Mouse (Mus musculus) CH12F3 (cell line): Measurements from ENCODE around the gene Thap8.

Experiments used
- in situ Hi-C: fragments of 300-500 bp; cut with MboI; formaldehyde crosslinking; loops from 2 replicates; pipeline ENCODE4 v1.14.3; 2020; ENCODE audit warnings: low sequenced_read_pairs

The Thap8 gene

DNA sequence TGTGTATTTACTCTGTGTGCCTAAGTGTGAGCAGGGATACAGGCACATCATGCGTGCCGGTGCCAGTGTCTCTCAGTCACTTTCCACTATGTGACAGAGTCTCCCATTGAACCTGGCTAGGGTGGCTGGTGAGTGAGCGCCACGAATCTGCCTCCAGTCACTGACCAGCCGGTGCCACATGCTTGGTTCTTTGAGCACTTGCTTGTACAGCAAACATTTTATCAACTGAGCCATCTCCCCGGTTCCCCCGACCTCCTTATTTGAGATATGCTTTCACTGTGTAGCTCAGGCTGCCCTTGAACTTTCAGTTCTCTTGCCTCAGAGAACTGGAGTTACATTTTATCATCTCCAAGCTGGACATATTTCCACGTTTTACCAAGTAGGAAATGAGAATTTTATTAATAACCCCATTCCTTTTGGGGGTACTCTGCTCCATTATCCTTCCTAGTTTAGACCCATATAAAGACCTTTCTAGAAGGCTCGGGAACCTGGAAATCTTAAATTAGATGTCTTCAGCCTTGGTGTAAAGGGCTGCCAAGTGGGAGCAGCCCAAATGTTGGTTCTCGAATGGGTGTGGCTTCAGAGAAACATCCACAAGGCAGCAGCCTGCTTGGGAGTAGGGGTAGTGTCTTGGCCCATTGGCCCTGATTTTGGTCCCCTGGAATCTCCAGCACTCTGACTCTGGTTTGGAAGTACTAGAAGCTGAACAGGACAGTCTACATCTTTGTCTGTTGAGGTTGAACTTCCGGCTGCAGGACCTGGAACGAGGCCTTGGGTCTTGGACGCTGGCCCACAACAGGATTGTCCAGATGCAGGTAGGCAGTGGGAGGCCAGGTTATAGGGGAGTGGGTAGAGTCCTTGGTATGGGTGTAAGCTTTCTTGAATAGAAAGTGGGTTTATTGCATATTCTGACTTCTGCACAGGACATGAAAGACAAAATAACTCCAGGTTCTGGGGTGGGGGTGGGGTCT lies 36.0 kb downstream of the Thap8 start:
- in situ Hi-C loops, result no loop called here

DNA sequence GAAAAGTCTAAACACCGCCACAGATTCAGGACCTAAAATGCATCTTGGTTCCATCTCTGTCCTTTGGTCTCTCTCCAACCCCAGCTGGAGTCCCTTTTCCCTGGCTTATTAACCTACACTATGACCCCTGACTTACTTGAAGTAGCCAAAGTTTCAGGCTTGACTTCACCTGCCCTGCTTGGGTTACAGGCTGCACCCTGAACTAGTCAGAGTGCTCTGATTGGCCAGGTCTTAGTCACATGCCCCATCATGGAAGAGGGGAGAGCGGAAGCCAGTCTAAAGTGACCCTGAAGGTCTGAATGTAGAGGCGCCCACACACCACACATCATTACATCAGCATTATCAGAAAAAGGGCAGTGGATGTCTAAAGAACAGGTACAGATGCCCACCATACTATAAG lies 38.2 kb downstream of the Thap8 start:
- in situ Hi-C loops, result no loop called here

DNA sequence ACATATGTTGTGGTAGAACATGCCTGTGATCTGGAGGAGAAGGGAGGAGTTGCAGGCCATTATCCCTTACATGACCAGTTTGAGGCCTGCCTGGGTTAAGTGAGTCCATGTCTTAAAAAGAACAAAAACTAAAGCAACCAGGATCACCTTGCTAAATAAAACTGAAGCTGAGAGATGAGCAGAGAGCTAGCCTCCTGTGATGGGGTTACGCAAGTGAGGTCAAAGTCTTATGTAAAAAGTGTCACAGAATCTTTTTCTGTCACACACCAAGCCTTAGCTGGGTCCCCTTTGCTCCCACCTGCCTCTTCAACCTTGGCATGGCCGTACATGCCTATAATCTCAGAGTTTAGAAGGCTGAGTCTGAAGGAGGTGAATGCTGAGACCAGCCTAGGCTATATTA lies 41.1 kb downstream of the Thap8 start:
- in situ Hi-C loops, result no loop called here

DNA sequence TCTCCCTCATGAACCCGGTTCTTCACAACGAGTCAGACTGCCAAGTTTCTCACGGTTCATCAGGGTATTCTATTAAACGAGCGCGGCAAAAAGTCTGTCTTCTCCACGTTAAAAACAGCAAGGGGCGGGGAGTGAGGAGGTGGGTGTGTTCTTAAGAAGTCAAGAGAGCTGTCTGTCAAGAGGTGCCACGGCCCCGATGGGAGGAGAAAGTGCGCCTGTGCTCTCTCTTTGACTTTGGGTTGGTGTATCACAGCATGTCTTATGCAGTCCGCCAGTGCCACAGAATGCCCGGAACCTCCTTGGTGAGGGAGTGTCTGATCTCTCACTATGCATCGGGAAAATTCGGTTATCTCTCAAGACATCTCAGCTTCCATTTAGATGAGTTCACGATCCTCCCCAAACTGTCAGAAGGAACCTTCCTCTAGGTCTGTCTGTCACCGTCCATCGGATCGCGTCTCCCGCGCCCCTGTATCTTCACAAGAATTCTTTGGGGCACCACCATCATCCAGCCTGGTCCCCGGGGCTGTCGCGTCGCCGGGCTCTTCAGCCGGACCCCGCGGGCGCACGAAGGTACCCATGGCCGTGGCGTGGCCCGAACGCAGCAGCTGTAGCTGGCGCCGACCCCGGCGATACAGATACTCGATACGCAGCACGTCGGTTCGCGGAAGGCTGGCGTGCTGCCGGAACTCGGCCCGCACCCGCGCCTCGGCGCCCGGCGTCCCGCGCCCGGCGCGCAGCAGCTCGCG lies 41.8 kb downstream of the Thap8 start, which contains the start of gene E130208F15Rik:
Gene E130208F15Rik (plus strand): TSS at position 202 of the 746 bp plus-strand sequence.
- in situ Hi-C loops, result no loop called here

DNA sequence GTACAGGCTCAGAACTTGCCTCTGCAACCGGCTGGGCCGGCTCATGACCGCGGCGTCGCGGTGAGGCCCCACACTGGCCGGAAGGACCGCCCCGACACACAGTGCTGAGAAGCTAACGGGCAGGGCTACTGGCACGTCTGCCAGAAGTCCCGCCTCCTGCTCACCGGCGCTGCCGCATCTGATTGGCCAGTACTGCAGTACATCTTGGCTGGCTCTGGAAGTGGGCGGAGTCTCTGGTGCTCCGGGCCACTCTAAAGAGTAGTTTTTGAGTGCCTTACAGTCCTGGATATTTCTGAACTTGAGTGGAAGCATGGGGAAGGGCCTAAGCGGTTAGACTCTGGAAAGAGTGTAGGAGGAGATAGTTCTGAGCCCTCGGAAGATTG lies 42.4 kb downstream of the Thap8 start:
- in situ Hi-C loops, result no loop called here

DNA sequence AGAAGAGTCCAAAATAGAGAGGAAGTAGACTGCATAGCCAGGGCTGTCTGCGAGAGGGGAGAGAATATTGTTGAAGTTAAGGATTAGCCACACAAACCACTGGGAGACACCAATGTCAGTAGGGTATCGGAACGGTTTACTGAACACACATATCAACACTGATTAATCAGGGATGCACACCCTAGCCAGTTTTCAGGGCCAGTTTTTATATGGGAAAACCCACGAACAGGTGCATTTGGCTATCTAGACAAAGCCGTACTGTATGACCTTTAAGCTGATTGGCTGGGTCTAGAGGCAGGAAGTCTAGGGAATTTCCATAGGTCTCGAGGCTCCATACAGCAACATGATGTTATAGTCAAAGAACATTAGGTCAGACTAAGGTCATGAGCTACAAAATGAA lies 43.0 kb downstream of the Thap8 start:
- in situ Hi-C loops, result no loop called here

DNA sequence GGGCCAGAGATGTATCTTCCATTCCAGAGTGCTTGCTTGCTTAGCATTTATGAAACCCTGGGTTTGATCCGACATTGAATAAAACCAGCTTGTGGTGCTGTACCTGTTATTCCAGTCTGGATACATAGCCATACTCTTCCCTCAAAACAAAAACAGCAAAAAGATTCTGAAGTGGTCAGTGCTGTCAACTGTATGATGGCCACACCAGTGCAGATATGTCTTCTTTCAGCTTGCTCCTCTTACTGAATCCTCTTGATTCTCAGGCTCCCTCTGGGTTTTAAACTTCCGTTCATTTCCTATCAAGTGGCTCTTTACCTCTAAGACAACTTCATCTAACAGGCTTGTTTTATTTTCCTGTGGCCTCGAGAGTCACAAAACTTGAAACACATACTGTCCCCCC lies 43.9 kb downstream of the Thap8 start, which contains the start of gene Sdhaf1:
Gene Sdhaf1 (minus strand): TSS at position 101 of the 400 bp plus-strand sequence.
- in situ Hi-C loops, result no loop called here

DNA sequence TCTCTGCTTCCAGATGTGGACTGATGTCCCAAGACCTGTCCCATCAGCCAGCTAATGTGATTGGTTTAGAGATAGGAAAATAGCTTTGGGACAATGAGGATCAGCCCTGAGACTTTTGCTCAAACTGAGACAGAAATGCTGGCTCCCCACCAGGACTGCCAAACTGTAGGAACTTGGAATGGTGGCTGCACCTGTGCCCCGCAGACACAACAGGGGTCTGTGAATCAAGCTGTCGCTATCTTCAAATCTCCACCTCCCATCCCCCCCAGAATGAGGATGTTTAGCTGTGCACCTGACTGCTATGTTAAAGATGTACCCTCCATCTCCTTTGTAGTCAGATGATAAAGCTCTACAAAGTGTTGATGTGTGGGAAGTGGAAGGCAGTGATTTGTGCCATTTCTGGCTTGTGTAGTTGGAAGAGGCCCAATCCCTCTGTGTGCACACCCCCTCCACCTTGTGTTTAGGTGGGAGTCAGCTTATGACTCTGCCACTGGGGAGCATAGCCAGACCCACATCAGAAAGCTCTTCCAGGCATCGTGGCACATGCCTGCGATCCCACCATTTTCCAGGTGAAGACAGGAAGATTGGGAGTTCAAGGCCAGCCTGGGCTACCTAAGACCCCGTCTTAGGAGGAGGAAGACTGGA lies 44.5 kb downstream of the Thap8 start:
- in situ Hi-C loops, result no loop called here

DNA sequence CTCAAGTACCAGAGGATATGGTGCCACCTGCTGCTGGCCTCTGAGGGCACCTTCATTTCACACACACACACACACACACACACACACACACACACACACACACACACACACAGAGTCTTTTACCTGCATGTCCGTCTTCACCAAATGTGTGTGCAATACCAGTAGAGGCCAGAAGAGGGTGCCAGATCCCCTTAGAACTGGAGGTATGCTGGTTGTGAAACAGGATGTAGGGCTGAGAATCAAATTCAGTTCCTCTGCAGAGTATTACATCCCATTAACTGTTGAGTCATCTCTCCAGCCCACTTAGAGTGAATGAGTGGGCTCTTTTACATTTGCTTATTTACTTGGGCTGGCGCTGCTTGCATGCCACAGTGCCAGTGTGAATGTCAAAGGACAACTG lies 45.5 kb downstream of the Thap8 start:
- in situ Hi-C loops, result no loop called here

DNA sequence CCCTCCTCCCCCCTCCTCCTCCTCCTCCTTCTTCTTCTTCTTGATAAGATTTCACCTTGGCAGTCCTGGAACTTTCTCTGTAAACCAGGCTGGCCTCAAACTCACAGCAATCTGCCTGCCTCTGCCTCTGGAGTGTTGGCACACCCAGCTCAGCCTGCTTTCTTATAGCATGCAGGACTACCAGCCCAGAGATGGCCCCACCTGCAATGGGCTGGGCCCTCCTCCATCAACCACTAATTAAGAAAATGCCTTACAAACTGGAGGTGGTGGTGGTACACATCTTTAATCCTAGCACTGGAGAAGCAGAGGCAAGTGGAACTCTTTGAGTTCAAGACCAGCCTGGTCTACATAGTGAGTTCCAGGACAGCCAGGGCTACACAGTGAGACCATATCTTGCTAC lies 46.5 kb downstream of the Thap8 start:
- in situ Hi-C loops, result no loop called here

DNA sequence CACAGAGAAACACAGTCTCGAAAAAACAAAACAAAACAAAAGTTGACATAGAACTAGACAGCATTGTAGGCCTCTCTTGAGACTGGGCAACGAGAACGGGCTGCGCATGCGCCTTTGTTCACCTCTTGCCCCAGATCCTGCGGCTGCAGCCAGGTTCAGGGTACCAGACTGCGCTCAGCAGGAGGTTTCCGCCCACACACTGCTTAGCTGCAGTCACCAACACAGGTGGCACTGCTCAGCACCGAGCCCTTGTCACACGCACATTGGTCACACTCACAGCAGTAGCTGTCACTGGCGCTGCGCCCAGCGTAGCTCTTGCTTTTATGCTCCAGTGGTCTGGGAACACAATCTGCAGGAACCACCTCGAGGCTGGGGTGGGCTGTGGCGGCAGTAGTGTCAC lies 47.2 kb downstream of the Thap8 start:
- in situ Hi-C loops, result no loop called here

DNA sequence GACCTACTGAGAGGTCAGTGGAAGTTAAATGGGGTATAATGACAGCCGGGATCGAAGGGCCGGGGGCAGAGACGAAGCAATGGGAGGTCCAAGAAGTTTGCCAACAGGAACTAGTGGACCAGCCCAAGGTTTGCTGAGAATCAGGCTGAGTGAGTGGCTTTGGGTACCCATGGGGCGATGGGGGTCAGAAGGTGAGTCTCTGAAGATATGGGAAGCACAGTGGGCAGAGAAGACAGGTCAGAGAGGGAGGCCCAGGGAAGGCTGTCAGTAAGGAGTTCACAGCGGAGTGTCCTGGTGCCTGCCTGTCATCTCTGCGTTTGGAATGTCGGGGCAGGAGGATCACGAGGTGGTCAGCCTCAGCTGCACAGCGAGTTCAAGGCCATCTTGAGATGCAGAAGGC lies 48.5 kb downstream of the Thap8 start:
- in situ Hi-C loops, result no loop called here

DNA sequence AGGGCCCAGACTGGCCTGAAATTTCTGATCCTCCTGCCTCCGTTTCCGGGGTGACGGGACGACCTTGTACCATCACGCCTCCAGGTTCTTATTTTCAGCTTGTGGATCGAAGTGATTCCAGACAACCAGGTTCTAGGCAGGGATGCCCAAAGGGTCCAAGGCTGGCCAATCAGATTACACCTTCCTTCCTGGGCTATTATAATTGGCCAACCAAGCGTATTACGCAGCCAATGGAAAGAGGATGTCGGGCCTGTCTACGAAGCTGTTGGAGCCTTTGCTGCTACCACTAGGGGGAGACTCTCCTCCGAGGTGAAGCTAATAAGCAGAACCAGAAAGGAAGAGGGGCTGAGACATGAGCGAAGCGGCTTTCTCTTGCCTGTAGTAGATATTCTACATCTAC lies 52.0 kb downstream of the Thap8 start:
- in situ Hi-C loops, result no loop called here

DNA sequence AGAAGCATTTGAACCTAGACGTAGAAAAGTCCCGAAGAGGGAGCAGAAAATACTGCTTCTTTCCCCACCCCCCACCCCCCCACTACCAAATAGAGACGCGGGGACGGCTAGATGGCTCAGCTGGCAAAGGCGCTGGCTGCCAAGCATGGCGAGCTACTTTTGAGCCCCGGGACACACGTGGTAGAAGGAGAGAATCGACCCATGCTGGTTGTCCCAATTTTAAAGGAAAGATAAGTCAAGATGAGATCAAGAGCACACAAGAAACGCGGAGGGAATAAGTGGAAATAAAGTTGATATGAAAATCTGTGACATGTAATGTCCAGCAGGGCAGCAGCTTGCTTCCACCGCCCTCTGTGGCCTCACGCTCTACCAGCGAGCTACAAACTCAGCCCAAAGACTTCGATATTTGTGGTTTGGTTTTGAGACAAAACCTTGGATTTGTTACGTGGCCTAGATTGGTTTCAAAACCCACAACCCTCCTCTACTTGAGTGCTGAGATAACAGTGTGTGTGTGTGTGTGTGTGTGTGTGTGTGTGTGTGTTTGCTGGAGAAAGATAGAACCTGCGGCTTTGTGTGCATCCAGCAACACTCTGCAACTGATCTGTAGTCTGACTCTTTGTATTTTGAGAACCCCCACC lies 52.8 kb downstream of the Thap8 start:
- in situ Hi-C loops, result no loop called here

DNA sequence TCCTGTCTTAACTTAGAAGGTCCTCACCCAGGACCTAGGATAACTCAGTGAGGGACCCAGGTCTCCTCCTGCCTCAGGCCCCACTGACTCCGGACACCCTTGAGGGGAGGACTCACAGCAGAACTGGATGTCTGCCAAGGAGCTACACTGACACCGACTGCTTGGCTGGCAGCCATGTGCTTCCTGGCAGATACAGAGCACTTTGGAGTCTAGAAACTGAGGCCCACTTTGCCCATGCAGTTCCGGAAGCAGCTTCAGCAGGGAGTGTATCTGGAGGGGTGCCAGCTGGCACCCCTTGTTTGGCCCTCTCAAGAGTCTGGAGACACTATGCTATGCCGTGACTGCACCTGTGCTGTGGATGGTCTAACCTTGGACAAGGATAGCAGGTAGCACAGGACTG lies 53.5 kb downstream of the Thap8 start:
- in situ Hi-C loops, result no loop called here

DNA sequence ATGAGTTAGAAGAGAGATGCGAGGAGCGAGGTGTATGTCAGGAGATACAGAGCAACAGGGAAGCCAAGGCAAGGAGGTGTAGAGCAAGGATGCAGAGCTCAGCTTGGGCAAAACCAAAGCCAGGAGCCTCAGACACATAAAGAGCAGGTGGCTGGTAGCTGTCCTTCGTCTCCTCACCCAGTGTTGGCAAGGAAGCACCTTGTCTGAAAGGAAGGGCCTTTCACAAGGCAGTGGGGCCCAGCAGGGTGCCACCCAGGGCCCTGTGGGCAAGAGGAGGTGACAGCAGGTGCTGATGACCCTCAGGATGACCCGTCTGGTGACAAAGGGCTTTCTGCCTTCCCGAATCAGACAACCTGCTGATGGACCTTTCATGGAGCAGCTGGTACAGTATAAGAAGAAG lies 54.7 kb downstream of the Thap8 start:
- in situ Hi-C loops, result no loop called here

DNA sequence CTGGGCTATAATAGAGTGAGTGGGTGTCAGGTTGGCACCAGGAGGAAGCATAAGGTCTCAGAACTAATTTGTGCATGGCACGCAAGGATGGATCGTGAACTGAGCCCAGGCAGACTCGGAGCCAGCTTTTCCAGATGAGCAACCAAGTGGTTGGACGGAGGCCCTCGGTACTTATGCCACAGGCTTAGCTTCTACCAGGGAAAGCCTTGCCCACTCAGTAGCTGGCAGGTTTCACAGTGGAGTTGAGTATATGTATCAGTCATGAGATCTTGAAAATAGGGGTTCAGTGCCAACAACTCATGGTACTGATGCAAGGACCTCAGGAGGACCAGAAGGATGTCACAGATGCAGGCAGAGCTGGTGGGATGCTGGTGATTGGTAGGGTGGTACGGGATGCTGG lies 55.8 kb downstream of the Thap8 start:
- in situ Hi-C loops, result no loop called here

DNA sequence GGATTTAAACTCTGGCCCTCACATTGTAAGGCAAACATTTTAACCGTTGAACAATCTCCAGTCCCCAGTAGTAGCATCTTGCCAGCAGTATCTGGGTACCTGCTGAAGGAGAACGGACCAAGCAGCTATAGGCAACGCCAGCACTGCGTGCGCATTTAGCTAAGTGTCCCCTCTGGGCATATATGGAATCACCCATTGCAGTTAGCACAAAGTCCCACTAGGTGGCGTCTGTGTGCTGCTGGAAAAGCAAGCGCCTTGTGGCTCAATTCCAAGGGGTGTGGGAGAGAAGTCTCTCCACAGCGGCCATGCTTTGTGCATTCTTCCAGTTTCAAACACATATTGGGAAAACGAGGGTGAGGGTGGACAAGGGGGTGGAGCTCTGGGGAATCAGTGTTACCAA lies 56.5 kb downstream of the Thap8 start:
- in situ Hi-C loops, result no loop called here

DNA sequence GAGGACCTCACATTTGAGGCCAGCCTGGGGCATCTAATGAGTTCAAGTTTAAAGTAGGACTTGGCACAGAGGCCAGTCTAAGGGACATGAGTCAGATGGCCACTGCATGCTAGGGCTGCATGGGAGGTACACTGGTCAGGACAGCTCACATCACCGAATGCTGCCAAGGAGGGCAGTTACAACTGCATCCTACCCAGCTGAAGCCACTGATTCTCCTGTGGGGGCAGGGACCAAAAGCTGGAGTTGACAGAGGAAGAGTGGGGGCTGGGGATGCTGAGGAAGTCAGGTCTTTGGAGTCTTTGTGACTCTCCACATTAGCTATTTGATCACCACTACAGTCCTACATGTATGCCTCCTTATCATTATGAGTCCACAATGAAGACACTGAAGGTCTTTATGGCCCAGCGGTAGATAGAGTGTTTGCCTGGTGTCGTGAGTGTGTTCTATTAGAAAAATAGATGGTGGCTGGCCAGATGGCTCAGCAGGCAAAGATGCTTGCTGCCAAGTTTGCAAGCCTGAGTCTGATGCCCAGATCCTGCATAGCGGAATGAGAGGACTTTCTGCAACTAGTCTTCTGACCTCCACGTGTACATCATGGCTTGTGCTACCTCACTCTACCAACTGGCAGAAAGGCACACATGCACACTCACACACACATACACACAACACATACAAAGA lies 59.7 kb downstream of the Thap8 start:
- in situ Hi-C loops, result no loop called here
